Mouse (Mus musculus) urinary bladder, postnatal 14 days (tissue): Measurements from ENCODE around the gene Slc23a4.

Experiments
- DNase-seq: peaks from one replicate; pipeline ENCODE4 v3.0.0; 2021; ENCODE audit warnings: low spot score

Gene Slc23a4

DNA sequence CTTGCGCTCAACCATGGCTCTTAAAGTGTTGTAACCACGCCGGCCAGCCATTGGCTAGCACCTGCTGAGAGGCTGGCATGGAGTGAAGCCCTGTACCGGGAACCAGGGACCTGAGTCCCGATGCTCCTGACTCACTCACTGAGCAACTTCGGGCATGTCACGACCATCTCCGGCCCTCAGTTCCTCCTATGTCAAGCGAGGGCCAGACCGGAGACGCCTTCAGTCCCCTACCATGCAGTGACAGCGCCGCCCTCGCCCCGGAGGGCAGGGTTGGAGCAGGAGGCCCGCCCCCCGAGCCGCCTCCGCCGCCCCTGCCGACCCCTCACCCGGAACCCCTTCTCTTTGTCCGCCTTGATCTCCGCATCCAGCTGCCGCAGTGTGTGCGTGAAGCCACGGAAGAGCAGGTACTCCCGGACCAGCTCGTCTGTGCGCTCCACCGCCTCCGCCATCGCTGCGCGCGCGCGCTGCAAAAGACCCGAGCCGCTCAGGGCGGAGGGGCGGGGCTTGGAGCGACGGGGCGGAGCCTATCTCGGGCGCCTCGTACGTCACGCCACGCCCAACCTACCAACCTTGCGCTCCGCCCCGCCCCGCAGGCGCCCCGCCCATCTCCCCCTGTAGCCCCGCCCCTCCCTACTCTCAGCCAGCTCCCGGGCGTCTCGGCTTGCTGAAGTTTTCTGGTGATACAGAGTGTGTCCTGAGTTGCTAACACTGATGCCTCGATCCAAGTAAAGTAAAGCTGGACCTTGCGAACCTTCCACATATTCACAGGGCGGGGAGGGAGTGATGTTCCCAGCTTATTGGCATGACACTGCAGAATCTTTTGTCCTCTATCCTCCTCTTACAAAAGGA, 77.6 kb downstream of the Slc23a4 start, which contains the start of gene Wdr91:
Gene Wdr91, minus strand, starts transcription at position 506 of the 849 bp plus-strand sequence.
- peak; percentile 95 for DNase-seq

DNA sequence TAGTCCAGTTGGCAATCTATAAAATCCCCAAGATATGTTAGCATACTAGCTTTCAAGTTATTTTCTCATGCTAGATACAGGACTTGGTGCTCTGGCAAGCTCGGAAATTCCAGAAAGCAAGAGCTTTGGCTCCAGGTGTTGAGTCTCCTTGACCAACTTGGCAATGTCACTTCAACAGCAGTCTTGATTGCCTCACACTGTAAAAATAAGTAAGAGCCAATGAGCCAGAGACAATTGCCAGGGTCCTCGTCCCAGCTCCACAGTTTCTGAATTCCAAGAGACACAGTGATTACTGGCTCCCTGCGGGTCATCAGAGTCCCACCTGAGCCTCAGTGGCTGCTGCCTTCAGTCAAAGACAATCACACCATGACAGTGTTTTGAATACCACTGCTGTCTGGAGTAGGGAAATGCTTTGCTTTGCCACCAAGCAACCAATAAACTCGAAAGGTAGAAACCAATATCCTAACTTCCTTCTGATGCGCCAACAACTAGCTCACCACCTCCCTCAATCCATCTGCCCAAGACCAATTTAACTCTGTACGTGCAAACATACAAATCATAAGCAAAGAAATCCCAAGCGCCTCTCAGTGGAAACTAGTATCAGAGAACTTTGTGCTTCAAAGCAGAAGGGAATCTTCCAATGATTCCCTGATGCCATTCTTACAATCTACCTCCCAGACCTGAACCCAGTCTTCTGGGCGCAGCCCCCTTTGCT, 78.4 kb downstream of the Slc23a4 start:
- DNase-seq, result no peak

DNA sequence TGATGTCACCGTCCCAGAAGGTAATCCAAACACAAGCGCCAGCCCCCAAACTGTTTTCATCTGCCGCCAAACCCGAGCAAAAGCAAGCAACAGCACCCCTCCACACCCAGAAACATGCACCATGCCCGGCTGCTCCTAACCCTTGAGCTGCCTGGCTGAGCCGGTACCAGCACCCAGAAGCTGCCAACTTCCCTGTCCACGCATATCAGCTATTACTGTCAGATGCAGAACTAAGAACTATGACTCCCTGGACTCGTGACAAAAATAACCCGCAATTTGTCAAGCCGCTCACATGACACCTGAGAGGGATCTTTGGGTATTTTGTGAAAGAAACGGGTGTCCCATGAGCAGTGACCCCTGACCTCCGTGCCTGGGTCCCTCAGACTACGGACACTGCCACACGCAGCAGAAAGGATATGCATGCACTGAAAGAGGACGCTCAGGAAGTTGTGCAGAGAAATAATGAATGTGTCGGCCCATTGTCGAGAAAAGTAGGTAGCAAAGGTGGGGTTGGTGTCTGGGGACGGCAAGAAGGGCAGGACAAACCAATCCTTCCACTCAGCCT, 80.4 kb downstream of the Slc23a4 start:
- no peak for DNase-seq

DNA sequence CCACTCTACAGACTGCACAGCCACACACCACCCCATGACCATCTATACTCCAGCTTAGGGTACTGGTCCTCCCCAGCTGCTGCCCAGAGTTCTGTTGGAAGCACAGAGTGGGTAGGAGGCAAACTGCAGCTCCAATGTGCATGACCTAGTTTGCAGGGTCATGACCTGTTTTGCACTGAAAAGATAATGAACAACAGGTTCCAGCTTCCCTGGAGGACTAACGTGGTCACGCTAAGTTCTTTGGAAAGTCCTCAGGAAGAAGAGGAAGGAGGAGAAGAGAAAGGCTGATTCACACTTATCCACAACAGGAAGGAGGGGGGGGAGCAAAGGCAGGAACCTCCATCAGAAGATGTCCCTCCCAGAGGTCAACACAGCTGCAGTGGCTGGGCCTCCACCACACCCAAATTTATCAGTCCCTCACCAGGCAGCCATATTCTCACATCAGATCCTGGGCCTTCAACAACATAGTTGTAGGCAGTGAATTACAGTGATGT, 81.0 kb downstream of the Slc23a4 start:
- no peak for DNase-seq

DNA sequence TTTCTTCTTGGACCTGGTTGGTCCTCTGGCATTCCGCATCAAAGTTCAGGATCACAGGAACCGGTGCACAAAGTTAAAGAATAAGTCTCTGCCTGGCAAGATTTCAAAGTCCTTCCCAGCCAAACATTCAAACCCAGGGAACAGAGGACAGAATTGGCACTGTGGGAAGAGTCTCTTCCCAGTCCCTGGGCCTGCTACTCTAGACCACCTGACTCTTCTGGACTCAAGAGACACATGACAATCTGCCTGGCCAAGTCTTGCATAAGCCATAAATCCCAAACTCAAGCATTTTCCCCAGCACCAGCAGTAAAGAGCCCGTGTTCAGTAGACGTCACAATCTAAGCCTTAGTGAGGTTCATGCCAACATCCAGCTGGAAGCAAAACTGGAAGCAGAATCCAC, 81.5 kb downstream of the Slc23a4 start:
- DNase-seq, result no peak

DNA sequence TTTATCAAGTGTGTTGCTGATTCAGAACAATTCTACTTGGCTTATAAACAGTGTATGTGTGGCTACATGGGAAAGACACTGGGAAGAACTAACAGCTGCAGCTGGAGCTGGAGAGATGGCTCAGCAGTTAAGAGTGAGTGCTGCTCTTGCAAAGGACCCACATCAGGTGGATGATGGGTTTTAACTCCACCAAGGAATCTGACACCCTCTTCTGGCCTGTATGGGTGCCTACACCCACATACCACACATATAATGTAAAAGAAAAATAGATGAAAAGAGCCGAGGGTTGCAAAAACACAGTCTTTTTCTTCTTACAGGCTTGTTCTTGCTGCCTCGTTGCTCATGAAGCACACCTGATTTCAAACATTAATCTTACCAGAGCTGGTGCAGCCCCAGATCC, 82.1 kb downstream of the Slc23a4 start:
- DNase-seq, result no peak

DNA sequence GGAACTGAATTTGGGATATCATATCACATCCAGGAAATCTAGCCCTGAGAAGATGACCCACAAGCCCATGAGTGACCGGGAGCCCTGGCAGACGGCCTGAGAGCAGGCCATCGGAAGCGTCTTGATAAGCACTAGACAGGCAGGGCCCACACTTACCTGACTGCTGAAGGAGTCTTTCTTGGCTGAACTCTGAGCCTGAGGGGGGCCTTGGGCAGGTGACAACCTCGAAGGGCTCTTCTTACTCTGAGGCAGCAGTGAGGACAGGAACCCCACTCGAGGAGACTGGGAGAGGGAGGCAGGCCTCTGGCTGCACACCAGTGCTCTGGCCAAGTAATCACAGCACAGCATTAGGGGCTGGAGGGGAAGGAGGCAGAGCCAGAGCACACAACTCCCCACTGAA, 83.8 kb downstream of the Slc23a4 start:
- DNase-seq, result no peak

DNA sequence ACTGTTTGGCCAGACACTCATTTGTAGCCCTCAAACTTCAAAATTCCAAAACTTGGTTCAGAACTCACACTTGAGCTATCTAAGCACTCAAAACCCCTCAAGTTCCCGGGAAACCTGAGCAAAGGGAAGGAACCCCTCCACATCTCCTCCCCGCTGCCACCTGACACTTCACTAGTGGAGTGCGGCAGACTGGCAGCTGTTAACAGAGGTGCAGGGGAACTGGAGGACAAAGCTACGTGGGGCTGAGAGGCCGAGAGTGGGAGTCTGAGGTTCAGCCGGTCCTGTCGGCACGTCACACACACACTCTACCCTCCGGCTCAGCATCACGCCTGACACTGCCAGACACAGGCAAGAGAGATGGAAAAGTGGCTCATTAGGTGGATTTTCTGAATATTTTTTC, 84.4 kb downstream of the Slc23a4 start:
- no peak for DNase-seq

DNA sequence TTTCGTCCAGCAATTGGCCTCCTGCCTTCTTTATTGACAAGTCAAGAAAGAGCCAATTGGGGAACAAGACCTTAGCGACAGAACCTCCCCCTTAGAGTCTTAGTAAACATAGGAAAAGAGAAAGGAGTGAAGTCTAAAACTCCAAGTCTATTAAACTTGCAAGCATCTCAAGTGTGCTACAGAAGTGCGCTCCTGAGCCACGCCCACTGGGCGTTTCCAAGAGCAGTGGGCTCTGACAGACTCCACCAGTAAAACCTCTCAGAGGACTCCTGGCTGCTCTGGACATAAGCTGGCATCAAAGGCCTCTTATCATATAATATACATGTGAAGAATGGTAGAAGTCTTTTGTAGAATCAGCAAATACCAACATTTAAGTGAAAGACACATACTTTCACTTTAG, 84.8 kb downstream of the Slc23a4 start:
- no peak for DNase-seq

DNA sequence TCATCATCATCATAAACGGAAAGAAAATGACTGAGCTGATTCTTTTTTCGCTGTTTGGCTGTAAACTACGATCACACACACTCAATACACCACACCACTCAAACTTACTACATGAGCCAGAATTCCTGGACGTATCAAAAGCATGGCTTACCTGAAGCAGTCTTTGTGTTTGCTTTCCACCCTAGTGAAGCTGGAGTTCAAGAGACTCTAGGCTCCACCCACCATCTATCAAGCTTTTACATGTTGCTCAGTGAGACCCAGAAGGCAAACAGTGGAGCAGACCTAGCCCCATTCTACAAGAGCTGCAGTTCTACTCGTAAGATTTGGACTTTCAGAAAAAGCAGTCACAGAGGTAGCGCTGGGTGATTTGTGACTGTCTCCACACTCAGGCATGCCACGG, 85.6 kb downstream of the Slc23a4 start:
- no peak for DNase-seq

DNA sequence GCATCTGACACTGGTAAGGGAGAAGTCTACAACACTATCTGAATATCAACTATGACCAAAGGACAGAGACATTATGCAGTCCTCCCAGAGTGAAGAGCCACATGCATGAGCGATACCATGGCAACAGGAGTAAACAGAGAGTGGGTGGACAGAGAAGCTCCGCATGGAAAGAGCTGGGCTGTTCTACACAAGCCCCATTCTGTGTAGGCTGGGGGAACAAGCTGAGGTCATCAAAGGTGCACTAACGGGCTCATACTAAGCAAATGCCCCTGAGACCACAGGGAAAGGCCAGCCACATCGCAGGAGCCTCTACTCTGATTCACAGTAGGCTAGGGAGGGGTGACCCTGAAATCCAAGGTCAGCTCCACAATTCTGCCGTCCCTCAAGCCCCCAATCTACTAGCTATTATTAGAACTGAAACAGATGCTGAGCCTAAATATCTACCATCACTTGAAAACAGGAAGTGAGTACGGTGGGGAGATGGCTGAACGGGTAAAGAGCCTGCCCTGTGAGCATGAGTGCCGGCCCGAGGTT, 86.2 kb downstream of the Slc23a4 start:
- no peak for DNase-seq

DNA sequence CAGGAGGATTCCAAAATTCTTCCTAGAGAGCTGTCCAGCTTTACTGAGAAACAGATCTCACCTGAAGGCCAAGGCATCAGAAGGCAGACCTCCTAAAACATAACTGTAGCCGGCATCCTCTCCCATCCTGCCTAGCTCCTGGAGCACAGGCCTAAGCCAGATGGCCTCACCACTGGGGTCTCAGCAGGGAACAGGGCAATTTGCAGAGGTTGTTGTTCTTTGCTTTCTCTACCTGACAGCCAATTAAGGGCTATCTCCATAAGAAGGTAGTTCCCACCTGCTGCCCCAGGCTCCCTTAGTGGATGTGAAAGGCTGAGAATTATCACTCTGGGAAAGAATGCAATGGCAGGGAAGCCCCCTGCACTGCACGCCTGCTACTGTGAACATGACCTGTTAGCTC, 87.2 kb downstream of the Slc23a4 start:
- no peak for DNase-seq

DNA sequence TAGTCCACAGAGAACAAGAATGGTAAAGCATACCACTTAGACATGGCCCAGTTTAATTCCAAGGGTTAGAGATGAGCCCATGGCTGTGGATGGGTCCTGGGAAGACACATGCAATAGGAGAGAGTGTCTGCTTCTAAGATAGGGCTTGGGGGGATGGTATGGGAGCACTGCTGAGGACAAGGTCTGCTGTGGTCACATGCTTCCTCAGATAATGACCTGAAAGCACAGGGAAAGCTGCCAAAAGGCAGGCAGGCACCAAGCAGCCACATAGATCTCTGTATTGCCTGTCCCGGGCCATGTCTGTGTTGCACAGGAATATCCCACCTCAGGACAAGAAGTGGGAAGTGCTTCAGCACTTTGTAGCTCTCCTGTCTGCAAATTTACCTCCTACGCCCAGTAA, 89.1 kb downstream of the Slc23a4 start:
- no peak for DNase-seq

DNA sequence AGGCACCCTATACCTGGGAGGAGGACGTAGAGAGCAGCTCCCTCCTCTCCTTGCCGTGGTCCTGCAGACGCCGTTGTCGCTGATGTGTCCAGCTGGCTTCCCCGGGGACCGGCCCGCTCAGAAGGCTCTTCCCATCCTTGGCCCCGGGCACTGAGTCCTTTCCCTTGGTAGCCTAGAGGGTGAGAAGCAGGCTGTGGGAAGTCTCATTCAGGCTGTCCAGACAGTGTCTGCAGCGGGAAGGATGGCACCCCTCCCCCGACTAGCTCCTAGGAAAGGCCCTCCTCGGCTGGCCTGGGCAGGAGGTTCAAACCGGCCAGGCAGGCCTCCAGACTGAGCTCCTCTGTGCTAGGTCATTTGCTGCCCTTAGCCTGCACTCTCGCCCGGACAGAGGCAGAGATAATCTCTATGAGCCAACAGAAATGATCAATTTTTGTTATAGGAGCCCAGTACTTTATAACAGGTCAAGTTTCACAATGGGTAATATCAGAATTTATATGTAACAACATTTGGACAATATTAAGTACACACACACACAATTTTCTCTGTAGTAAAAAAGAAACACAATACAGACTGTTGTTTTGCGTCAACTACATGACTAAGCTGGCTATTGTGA, 91.9 kb downstream of the Slc23a4 start:
- no peak for DNase-seq

DNA sequence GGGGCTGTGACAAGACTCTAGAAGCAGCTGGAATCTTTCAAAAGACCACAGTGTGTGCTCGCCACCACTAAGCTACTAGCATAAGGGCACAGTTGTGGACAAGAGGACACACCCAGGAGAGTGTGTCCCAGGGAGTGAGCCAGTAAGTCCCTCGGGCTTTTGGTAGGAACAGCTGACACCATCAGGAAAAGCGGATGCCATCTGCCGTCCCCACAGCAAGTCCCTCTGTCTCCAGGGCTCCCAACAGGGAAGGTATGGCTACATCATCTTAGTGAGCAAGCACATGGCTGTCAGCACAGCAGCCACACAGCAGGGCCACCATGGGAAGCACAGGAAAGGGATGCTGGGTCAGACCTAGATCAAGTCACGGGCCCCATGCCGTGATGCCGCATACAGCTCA, 92.6 kb downstream of the Slc23a4 start:
- no peak for DNase-seq
